In genomic region chr2:102356879-102357695, GRCm38 (mm10) we compare ENCODE assay signal across 14 mouse cellular contexts. TPM values are rescaled to one million over a fixed set of nuclear protein-coding genes. Genes with fewer than 3 reads are reported as not detected.
DNase-seq lines count a peak whose midpoint lies in the region; ATAC-seq lines count a peak whose summit lies in the region.
"Had no signal": no experiment of that assay in that cellular context is flagged by ENCODE, and none has a peak within 500 bp of the region (broad histone marks: within the 10 kb centered on the region; RNA-seq: fewer than 3 reads in every experiment).

No protein-coding gene starts in this region.

- H3K27me3 ChIP-seq in heart, embryonic 12.5 days (replicated peaks): no peaks in the 10 kb centered on the region
- H3K27me3 ChIP-seq: embryonic facial prominence, embryonic 12.5 days; megakaryocyte, embryonic 14.5 days had no signal

- DNase-seq in gastrocnemius, postnatal 10 days: peak; percentile 7
- DNase-seq in gastrocnemius, postnatal 4 days (ENCODE audit: low spot score in 2 of 2): no peak
- peak; percentile 63 for DNase-seq in MN1 (ENCODE audit: low spot score)
- peak; percentile 39 to 59 for DNase-seq in cerebellum, adult 18-20 months
- peak; percentile 63 for DNase-seq in kidney, postnatal 14 days
- DNase-seq in layer of hippocampus, postnatal 36 days: no peak
- DNase-seq in left cerebral cortex, adult 18-20 months (ENCODE audit: low spot score in 2 of 2): no peak
- DNase-seq: right cerebral cortex, adult 18-20 months had no signal

- H3K9ac ChIP-seq in heart, embryonic 12.5 days: no peak overlapping the region
- H3K9ac ChIP-seq: embryonic facial prominence, embryonic 12.5 days had no signal

- H3K4me3 ChIP-seq in heart, embryonic 12.5 days: no peak overlapping the region
- H3K4me3 ChIP-seq: embryonic facial prominence, embryonic 12.5 days; megakaryocyte, embryonic 14.5 days had no signal

- WGBS in heart, embryonic 12.5 days: 90% methylated on average over 7 of the region's 7 CpGs

- no peak overlapping the region for H3K4me2 ChIP-seq in heart, embryonic 12.5 days
- H3K4me2 ChIP-seq: embryonic facial prominence, embryonic 12.5 days; liver, embryonic 11.5 days had no signal

- no peaks in the 10 kb centered on the region for H3K9me3 ChIP-seq in heart, embryonic 12.5 days (replicated peaks)
- H3K9me3 ChIP-seq: embryonic facial prominence, embryonic 12.5 days; megakaryocyte, embryonic 14.5 days had no signal

- H3K4me1 ChIP-seq in heart, embryonic 12.5 days (replicated peaks): peaks cover 9% of the 10 kb centered on the region
- H3K4me1 ChIP-seq: embryonic facial prominence, embryonic 12.5 days had no signal

- peaks cover 16% of the 10 kb centered on the region for H3K36me3 ChIP-seq in heart, embryonic 12.5 days

- ATAC-seq in heart, embryonic 12.5 days (ENCODE audit: insufficient number of reproducible peaks, low FRiP score): no peak

- no peak overlapping the region for H3K27ac ChIP-seq in heart, embryonic 12.5 days (ENCODE audit: poor library complexity, severe bottlenecking)
- H3K27ac ChIP-seq: embryonic facial prominence, embryonic 12.5 days; kidney, postnatal 0 days; stomach, postnatal 0 days had no signal

RNA-seq across cellular contexts. Expression of gene Trim44, which starts 50.5 kb away (rescaled TPM):
- 10 to 100 TPM; 27.1 to 32.2 TPM for total RNA-seq in gastrocnemius, postnatal 10 days (2021)
- total RNA-seq in gastrocnemius, postnatal 4 days (2021): 10 to 100 TPM; 41.5 to 43.7 TPM
- polyA plus RNA-seq in heart, embryonic 12.5 days (2016; fragmentation: Nextera tagmentation; extraction: Ambion mirVana): 39.5 and 42.8 TPM in 2 replicates
- 100 to 1,000 TPM; 169 to 173 TPM for total RNA-seq in layer of hippocampus, postnatal 36 days (2021)
- total RNA-seq in left cerebral cortex, adult 18-20 months (2021): 100 to 1,000 TPM; 186 to 190 TPM

Comparison
In these comparisons a context has a peak if more than half of its experiments do, and no peak if none do; other contexts are left out.
1. DNase-seq: peak in gastrocnemius, postnatal 10 days (single experiment), MN1 (single experiment), cerebellum, adult 18-20 months (2 of 2) and kidney, postnatal 14 days (single experiment); none in gastrocnemius, postnatal 4 days (0 of 2), layer of hippocampus, postnatal 36 days (0 of 2) and left cerebral cortex, adult 18-20 months (0 of 2).